Mouse (Mus musculus) heart, postnatal 0 days (tissue): ENCODE results near the gene Tshz2.

Experiments
- CTCF ChIP-seq: IDR thresholded peaks from 2 replicates; pipeline ENCODE4 v1.5.1; 2016; ENCODE audit warnings: antibody characterized with exemption, control low read depth, low read depth
- EP300 ChIP-seq: IDR thresholded peaks from 2 replicates; pipeline ENCODE4 v1.6.1; 2016; ENCODE audit warnings: antibody characterized with exemption, low read depth

DNA sequence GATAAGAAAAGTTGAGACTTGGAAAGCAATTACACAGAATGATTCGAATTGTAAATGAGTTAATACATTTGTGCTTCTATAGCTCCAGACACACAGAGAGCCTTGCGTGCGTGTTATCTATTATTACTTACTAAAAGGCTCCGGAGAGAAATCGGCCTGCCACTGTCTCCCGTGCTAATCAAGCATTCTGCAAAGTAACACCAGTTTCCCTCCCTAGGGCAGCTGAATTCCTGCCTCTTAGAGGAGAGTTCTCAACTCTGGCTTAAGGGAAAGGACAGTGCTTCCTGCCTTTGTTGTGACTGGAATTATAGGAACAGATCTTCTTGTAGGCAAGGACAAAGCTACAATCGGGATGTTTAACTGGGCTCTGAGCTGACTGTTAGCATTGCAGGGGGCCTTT is 101.2 kb downstream of the Tshz2 start:
- TF ChIP-seq CTCF: no peak
- no peak for TF ChIP-seq EP300
